Mouse (Mus musculus) kidney, adult 2 months (tissue): ENCODE measurements around the gene Aire.

Experiments
- CTCF ChIP-seq: fragments of 200-500 bp; conservative IDR thresholded peaks from 2 replicates; pipeline ENCODE4 v1.5.1; 2011; ENCODE audit warnings: low read depth, mild to moderate bottlenecking, control low read depth, low read length, moderate library complexity, mixed read lengths; ENCODE audit not compliant: insufficient read depth, insufficient read length
- POLR2A ChIP-seq: fragments of 200-500 bp; IDR thresholded peaks from one replicate; pipeline ENCODE4 v1.6.1; 2011; ENCODE audit warnings: low read depth, low read length, control low read depth

DNA sequence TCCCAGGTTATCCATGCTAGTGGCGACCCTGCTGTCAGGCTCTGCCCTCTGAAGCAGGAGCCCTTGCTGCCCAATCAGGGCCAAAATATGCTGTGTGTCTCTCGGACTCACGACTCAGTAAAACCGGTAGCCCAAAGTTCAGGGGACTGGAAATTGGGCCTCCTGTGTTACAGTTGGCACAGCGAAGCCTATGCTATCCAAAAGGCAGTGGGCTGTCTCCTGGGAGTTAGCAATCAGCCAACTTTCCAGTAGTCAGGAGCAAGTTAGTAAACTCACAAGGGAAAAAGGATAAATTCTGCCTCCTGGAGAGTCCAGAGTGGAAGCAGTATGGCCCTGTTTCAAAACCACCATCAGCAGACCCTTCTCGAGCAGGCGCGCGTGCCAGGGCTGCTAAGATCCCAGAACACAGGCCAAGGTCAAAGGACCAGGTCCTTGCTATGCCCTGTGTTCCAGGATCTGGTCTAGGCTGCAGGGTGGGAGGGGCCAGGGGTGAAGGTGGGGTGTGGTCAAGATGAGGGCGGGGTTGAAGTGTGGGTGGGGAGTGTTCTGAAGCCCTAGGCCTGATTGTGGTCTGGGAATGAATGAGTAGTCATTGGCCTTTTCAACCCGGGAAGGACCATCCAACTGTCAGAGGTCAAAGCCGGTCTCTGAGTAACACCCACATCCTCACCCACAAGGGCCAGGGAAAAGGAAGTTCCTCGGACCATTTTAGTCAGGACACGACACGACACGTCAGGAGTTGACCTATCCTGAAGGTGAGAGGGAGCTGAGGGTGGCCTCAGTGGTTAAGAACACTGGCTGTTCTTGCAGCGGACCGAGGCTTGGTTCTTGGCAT lies 30.5 kb downstream of the Aire start:
- no peak for TF ChIP-seq CTCF
- TF ChIP-seq POLR2A, result no peak
